Mouse (Mus musculus) heart, embryonic 14.5 days (tissue): ENCODE results near the gene Gm12184. TPM values are rescaled to one million over a fixed set of nuclear protein-coding genes. Genes with fewer than 3 reads are reported as not detected.
"Not testable (repeated sequence)": the region's sequence is repeated elsewhere in the genome, so short reads cannot be mapped to it uniquely, and the experiment has no call there.

Experiments used
- ATAC-seq: fragments of 200-750 bp; cut with Nextera tagmentation; 2 replicates; pipeline ENCODE4 v1.8.0; 2017; ENCODE audit warnings: low read depth, moderate TSS enrichment; ENCODE audit not compliant: insufficient number of reproducible peaks, insufficient read depth, low FRiP score
- H3K27ac ChIP-seq, 2 experiments: fragments of 200-500 bp in 1 of 2; fragments of 300-500 bp in 1 of 2; sonication (generic) in 1 of 2; replicated peaks in 1 of 2; 2 replicates each; pipeline ENCODE4 v1.5.1; 2012 to 2014; ENCODE audit warnings: low read depth in 2 of 2, low read length in 2 of 2, control low read depth in 1 of 2, mild to moderate bottlenecking in 1 of 2, mixed read lengths in 1 of 2; ENCODE audit not compliant: control insufficient read depth in 1 of 2, insufficient read depth in 1 of 2
- H3K27me3 ChIP-seq: fragments of 300-500 bp; sonication (generic); 2 replicates; pipeline ENCODE4 v1.6.1; 2014; ENCODE audit warnings: mild to moderate bottlenecking, low read length, control low read depth; ENCODE audit not compliant: control insufficient read depth, insufficient read depth
- H3K36me3 ChIP-seq: fragments of 300-500 bp; sonication (generic); 2 replicates; pipeline ENCODE4 v1.6.1; 2014; ENCODE audit warnings: mild to moderate bottlenecking, control low read depth, low read length, mixed read lengths; ENCODE audit not compliant: control insufficient read depth, insufficient read depth
- H3K4me1 ChIP-seq, 2 experiments: fragments of 200-500 bp in 1 of 2; fragments of 300-500 bp in 1 of 2; sonication (generic) in 1 of 2; 2 replicates each; pipeline ENCODE4 v1.6.1; 2012 to 2014; ENCODE audit warnings: low read length in 2 of 2, control low read depth in 1 of 2, mixed read lengths in 1 of 2; ENCODE audit not compliant: control insufficient read depth in 2 of 2, insufficient read depth in 2 of 2
- H3K4me2 ChIP-seq: fragments of 300-500 bp; sonication (generic); 2 replicates; pipeline ENCODE4 v1.6.1; 2014; ENCODE audit warnings: mild to moderate bottlenecking, low read length
- H3K4me3 ChIP-seq, 2 experiments: fragments of 200-500 bp in 1 of 2; fragments of 300-500 bp in 1 of 2; sonication (generic) in 1 of 2; 2 replicates each; pipeline ENCODE4 v1.5.1; 2012 to 2014; ENCODE audit warnings: low read length in 2 of 2, mild to moderate bottlenecking in 2 of 2, control low read depth in 1 of 2, low read depth in 1 of 2, moderate library complexity in 1 of 2; ENCODE audit not compliant: control insufficient read depth in 1 of 2, insufficient read depth in 1 of 2
- H3K9ac ChIP-seq: fragments of 300-500 bp; sonication (generic); 2 replicates; pipeline ENCODE4 v1.6.1; 2014; ENCODE audit warnings: mild to moderate bottlenecking, low read length
- H3K9me3 ChIP-seq: fragments of 300-500 bp; sonication (generic); 2 replicates; pipeline ENCODE4 v1.6.1; 2016; ENCODE audit warnings: low read length, control low read depth; ENCODE audit not compliant: control insufficient read depth
- WGBS: fragments of 180-500 bp; shearing (Covaris S2); extraction: QIAGEN DNeasy Blood & Tissue Kit; methylation state at CpG from one replicate; pipeline ENCODE4 v1.1.7; 2014; 5-methylcytosine and 5-hydroxymethylcytosine counted together
- polyA plus RNA-seq: library from polyadenylated mRNA; unstranded; fragments of >200 nt; fragmentation: Nextera tagmentation; extraction: Ambion mirVana; gene quantifications from 2 replicates; pipeline ENCODE4 v1.2.1, GENCODE M21; 2014

The Gm12184 gene
- polyA plus RNA-seq, 1 experiment from 2014 or later, result 5.7 TPM

GRCm38 (mm10) chr11:48821299-48821698, 5.2 kb downstream of the Gm12184 start:
- not testable (repeated sequence) for H3K9ac ChIP-seq, H3K4me3 ChIP-seq, H3K27ac ChIP-seq, H3K4me2 ChIP-seq, H3K36me3 ChIP-seq, ATAC-seq, H3K9me3 ChIP-seq, H3K27me3 ChIP-seq
- 79% methylated on average over 14 of the region's 14 CpGs for WGBS
- peaks cover 4 to 14% of the 10 kb centered on the region in 2 experiments; a peak in 3 of 4 replicates for H3K4me1 ChIP-seq

DNA sequence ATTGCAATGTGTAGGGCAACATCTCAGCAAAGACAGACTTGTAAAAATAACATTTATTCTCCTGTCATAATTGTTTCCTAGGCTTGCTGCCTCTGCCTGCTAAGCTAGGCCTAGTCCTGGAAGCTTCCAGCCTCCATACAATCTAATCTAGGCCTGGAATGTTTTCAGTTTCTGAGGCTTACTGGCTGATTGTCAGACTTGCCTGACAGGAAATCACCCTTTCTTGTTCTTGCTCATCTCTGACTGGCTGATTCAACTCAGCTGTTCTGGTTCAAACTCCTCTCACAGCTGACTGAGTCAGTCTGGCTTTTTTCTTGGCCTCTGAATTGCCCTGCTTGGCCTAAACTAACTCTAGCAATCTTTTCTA, 6.2 kb downstream of the Gm12184 start:
- no peak overlapping the region for H3K9ac ChIP-seq
- H3K4me2 ChIP-seq, result no peak overlapping the region
- H3K4me3 ChIP-seq, result no peak overlapping the region
- peak overlapping the region; percentile 26 to 51 for H3K27ac ChIP-seq
- H3K9me3 ChIP-seq, result no peaks in the 10 kb centered on the region
- peaks cover 6% of the 10 kb centered on the region; the same call in 1 of the 2 replicates for H3K36me3 ChIP-seq
- no peak for ATAC-seq
- peaks cover 5% of the 10 kb centered on the region; the same call in 1 of the 2 replicates for H3K27me3 ChIP-seq
- peaks cover 11 to 24% of the 10 kb centered on the region in 2 experiments for H3K4me1 ChIP-seq

- no peak overlapping the region for H3K4me2 ChIP-seq
- no peak for ATAC-seq
- 60% methylated on average over 7 of the region's 7 CpGs for WGBS
- H3K27ac ChIP-seq, result peak overlapping the region in 1 of 2 experiments; percentile 51; a peak in 3 of 4 replicates
- peaks cover 10% of the 10 kb centered on the region; the same call in 1 of the 2 replicates for H3K36me3 ChIP-seq
- H3K27me3 ChIP-seq, result peaks cover 2% of the 10 kb centered on the region; the same call in 1 of the 2 replicates
- H3K9ac ChIP-seq, result no peak overlapping the region
- no peaks in the 10 kb centered on the region for H3K9me3 ChIP-seq
- H3K4me3 ChIP-seq, result no peak overlapping the region
- H3K4me1 ChIP-seq, result peaks cover 11 to 27% of the 10 kb centered on the region in 2 experiments
Measured at GRCm38 (mm10) chr11:48819614-48820307, 6.7 kb downstream of the Gm12184 start.

- H3K9me3 ChIP-seq, result no peaks in the 10 kb centered on the region
- peak overlapping the region; percentile 89 for H3K9ac ChIP-seq
- no peak for ATAC-seq
- H3K27me3 ChIP-seq, result no peaks in the 10 kb centered on the region
- peak overlapping the region; percentile 49 to 86 for H3K4me3 ChIP-seq
- WGBS, result under 1% methylated on average over 16 of the region's 16 CpGs
- H3K27ac ChIP-seq, result peak overlapping the region; percentile 56 to 93
- H3K4me2 ChIP-seq, result peak overlapping the region; percentile 87
- peaks cover 22% of the 10 kb centered on the region; the same call in 1 of the 2 replicates for H3K36me3 ChIP-seq
- peaks cover 7 to 16% of the 10 kb centered on the region in 2 experiments for H3K4me1 ChIP-seq
Measured at GRCm38 (mm10) chr11:48818346-48818745, 8.1 kb downstream of the Gm12184 start.

DNA sequence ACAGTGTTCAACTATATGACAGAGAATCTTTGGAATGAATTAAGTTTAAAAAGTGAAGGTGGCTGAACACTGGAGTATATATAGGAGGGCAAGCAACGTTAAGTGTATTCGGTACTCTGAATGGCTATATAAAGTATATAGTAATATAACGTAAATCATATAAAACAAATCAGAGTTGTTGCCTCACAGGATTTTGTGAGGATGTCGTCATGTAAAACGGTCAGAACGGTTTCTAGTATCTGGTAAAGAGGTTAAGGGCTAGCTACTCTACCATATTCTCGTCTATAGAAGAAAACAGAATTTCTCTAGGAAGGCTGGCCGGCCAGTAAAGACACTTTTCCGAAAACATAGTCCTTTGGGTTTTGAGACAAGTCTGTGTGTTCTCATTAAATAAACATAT, 8.7 kb downstream of the Gm12184 start:
- Histone ChIP-seq H3K27ac (peak overlapping the region; percentile 93 to 98), H3K27me3 (no peaks in the 10 kb centered on the region), H3K4me3 (peak overlapping the region; percentile 86 to 90), H3K9ac (peak overlapping the region; percentile 89), H3K4me2 (peak overlapping the region; percentile 87), H3K9me3 (no peaks in the 10 kb centered on the region), H3K36me3 (peaks cover 26% of the 10 kb centered on the region; the same call in 1 of the 2 replicates), H3K4me1 (peaks cover 7 to 14% of the 10 kb centered on the region in 2 experiments)
- no peak for ATAC-seq
- WGBS, result 8% methylated on average over 9 of the region's 9 CpGs

DNA sequence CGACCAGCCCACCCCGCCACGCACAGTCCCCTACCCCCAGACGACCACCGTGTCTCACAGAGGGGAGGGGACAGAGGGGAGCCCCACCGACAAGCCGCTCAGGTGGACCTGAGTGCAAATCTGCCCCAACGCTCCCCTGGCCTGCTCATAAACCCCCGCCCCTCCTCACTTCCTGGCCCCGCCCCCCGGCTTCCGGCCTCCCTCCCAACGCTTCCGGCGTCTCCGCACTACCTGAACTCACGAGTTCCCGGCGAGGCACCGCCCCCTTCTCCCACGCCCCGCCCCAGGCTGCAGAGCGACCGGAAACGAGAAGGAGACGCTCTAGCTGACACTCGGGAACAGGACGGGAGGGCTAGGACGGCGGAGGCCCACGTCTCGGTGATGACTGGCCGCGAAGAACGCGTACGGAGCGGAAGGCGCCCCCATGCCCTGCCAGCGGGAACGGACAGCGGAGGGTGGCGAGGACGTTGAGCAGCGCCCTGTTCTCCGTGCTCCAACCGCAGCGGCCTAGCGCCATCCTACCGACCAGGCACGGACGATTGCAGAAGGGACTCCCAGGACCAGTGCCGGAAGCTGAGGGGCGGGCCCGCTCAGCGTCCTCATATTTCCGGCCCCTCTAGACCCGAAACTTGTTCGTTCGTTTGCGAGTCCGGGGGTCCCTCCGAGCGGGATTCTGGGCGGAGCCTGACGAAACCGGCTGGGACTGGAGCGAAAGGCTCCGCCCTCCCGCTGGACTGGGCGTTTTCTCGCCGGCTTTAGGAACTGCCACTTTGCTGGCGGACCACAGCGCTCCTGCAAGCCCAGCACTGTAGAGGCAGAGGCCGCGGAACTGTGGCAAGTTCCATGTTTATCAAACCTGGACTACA, 9.4 kb downstream of the Gm12184 start, which contains the start of gene Trim41:
Gene Trim41 (minus strand): TSS at position 554 of the 866 bp plus-strand sequence.
- Histone ChIP-seq H3K36me3 (peaks cover 34% of the 10 kb centered on the region), H3K4me2 (peak within 1 kb of the TSS; percentile 90), H3K27me3 (no peaks in the 10 kb centered on the region), H3K4me3 (peak within 1 kb of the TSS; percentile 86 to 90), H3K9me3 (no peaks in the 10 kb centered on the region), H3K27ac (peak within 1 kb of the TSS; percentile 93 to 98), H3K9ac (peak within 1 kb of the TSS; percentile 89), H3K4me1 (peaks cover 7 to 14% of the 10 kb centered on the region in 2 experiments)
- ATAC-seq, result peak; percentile 97
- WGBS, result under 1% methylated on average over 75 of the region's 77 CpGs

GRCm38 (mm10) chr11:48816281-48816781, 10.1 kb downstream of the Gm12184 start:
- peaks cover 41% of the 10 kb centered on the region for H3K36me3 ChIP-seq
- peak overlapping the region; percentile 89 for H3K9ac ChIP-seq
- H3K4me2 ChIP-seq, result peak overlapping the region; percentile 90
- H3K9me3 ChIP-seq, result no peaks in the 10 kb centered on the region
- 0 out of 2 replicates have a peak, but pooled peaks have one; percentile 15 for ATAC-seq
- peak overlapping the region; percentile 82 to 86 for H3K4me3 ChIP-seq
- 3% methylated on average over 22 of the region's 23 CpGs for WGBS
- H3K4me1 ChIP-seq, result peaks cover 7 to 14% of the 10 kb centered on the region in 2 experiments
- H3K27me3 ChIP-seq, result no peaks in the 10 kb centered on the region
- peak overlapping the region; percentile 18 to 93; a peak in 2 of 4 replicates for H3K27ac ChIP-seq
